Mouse (Mus musculus) T-helper 2 cell (primary cell): ENCODE measurements around the gene BC005624.

Experiments used
- in situ Hi-C: fragments of 300-600 bp; cut with MboI, MseI; formaldehyde crosslinking; loops from one replicate; pipeline ENCODE4 v1.15.1; 2025; ENCODE audit warnings: high pct_unique_total_duplicates

The BC005624 gene

GRCm38 (mm10) chr2:30981790-30982513, at the start of gene BC005624, which contains the start of gene Usp20:
Gene BC005624, minus strand, starts transcription at chr2:30982201.
Gene Usp20, plus strand, starts transcription at chr2:30982279.
- in situ Hi-C loops, result no loop called here

- in situ Hi-C loops, result no loop called here
These were observed 44.6 kb upstream of the BC005624 start for GRCm38 (mm10) chr2:31026642-31027041.

GRCm38 (mm10) chr2:31025458-31025857, 43.5 kb upstream of the BC005624 start:
- in situ Hi-C loops, result no loop called here

- in situ Hi-C loops, result no loop called here
These were observed 42.8 kb upstream of the BC005624 start for GRCm38 (mm10) chr2:31024618-31025370.

GRCm38 (mm10) chr2:31023940-31024339, 41.9 kb upstream of the BC005624 start:
- in situ Hi-C loops, result no loop called here

GRCm38 (mm10) chr2:31020202-31020601, 38.2 kb upstream of the BC005624 start:
- in situ Hi-C loops, result no loop called here

- in situ Hi-C loops, result no loop called here
These were observed 37.0 kb upstream of the BC005624 start for GRCm38 (mm10) chr2:31019011-31019410.

- in situ Hi-C loops, result no loop called here
These were observed 36.5 kb upstream of the BC005624 start for GRCm38 (mm10) chr2:31018519-31018918.

- in situ Hi-C loops, result no loop called here
These were observed 35.8 kb upstream of the BC005624 start for GRCm38 (mm10) chr2:31017625-31018317.

- in situ Hi-C loops, result no loop called here
These were observed 31.5 kb upstream of the BC005624 start for GRCm38 (mm10) chr2:31013371-31014120.

- in situ Hi-C loops, result no loop called here
These were observed 25.2 kb upstream of the BC005624 start for GRCm38 (mm10) chr2:31007208-31007607.

GRCm38 (mm10) chr2:31006434-31006833, 24.4 kb upstream of the BC005624 start:
- in situ Hi-C loops, result no loop called here

GRCm38 (mm10) chr2:31005453-31005852, 23.5 kb upstream of the BC005624 start:
- in situ Hi-C loops, result no loop called here

- in situ Hi-C loops, result no loop called here
These were observed 20.9 kb upstream of the BC005624 start for GRCm38 (mm10) chr2:31002857-31003256.

GRCm38 (mm10) chr2:30998443-30999260, 16.7 kb upstream of the BC005624 start:
- in situ Hi-C loops, result no loop called here

GRCm38 (mm10) chr2:30995432-30995996, 13.5 kb upstream of the BC005624 start:
- in situ Hi-C loops, result no loop called here

GRCm38 (mm10) chr2:30994853-30995252, 12.9 kb upstream of the BC005624 start:
- in situ Hi-C loops, result no loop called here

- in situ Hi-C loops, result no loop called here
These were observed 8.2 kb upstream of the BC005624 start for GRCm38 (mm10) chr2:30990221-30990620.

GRCm38 (mm10) chr2:30985111-30986020, 3.4 kb upstream of the BC005624 start:
- in situ Hi-C loops, result no loop called here
